Mouse (Mus musculus) right cerebral cortex, adult 2 months (tissue): Measurements from ENCODE around the gene Nrde2.

Experiments used
- DNase-seq, 2 experiments: peaks; one replicate each; pipeline ENCODE4 v3.0.0; 2021 to 2022; ENCODE audit warnings: low spot score in 2 of 2

The Nrde2 gene

GRCm38 (mm10) chr12:100178898-100179440 lies 19.5 kb upstream of the Nrde2 start:
- DNase-seq: no peak

GRCm38 (mm10) chr12:100176469-100177056 lies 17.1 kb upstream of the Nrde2 start:
- DNase-seq: no peak

- no peak for DNase-seq
Observed at GRCm38 (mm10) chr12:100172481-100172880, 13.0 kb upstream of the Nrde2 start.

GRCm38 (mm10) chr12:100167931-100168871 lies 8.7 kb upstream of the Nrde2 start:
- DNase-seq: peak in 1 of 2 experiments; percentile 18

- no peak for DNase-seq
Observed at GRCm38 (mm10) chr12:100167502-100167901, 8.0 kb upstream of the Nrde2 start.

GRCm38 (mm10) chr12:100166939-100167338 lies 7.5 kb upstream of the Nrde2 start:
- DNase-seq: peak in 1 of 2 experiments; percentile 36

GRCm38 (mm10) chr12:100166177-100166576 lies 6.7 kb upstream of the Nrde2 start:
- peak; percentile 69 to 74 for DNase-seq

GRCm38 (mm10) chr12:100164991-100165500 lies 5.6 kb upstream of the Nrde2 start:
- no peak for DNase-seq

- peak in 1 of 2 experiments; percentile 67 for DNase-seq
Observed at GRCm38 (mm10) chr12:100152466-100152865, 7.0 kb downstream of the Nrde2 start.

- no peak for DNase-seq
Observed at GRCm38 (mm10) chr12:100144269-100144668, 15.2 kb downstream of the Nrde2 start.

- DNase-seq: no peak
Observed at GRCm38 (mm10) chr12:100143737-100144136, 15.7 kb downstream of the Nrde2 start.

- no peak for DNase-seq
Observed at GRCm38 (mm10) chr12:100142848-100143523, 16.5 kb downstream of the Nrde2 start.

- no peak for DNase-seq
Observed at GRCm38 (mm10) chr12:100135117-100135516, 24.3 kb downstream of the Nrde2 start.

GRCm38 (mm10) chr12:100134395-100134936 lies 25.0 kb downstream of the Nrde2 start:
- no peak for DNase-seq

- DNase-seq: peak; percentile 74 to 86
Observed at GRCm38 (mm10) chr12:100131655-100132054, 27.8 kb downstream of the Nrde2 start.

- no peak for DNase-seq
Observed at GRCm38 (mm10) chr12:100131167-100131566, 28.3 kb downstream of the Nrde2 start.

GRCm38 (mm10) chr12:100128961-100129360 lies 30.5 kb downstream of the Nrde2 start:
- DNase-seq: no peak

- DNase-seq: no peak
Observed at GRCm38 (mm10) chr12:100128522-100128921, 30.9 kb downstream of the Nrde2 start.

- DNase-seq: peak; percentile 46 to 48
Observed at GRCm38 (mm10) chr12:100127866-100128480, 31.5 kb downstream of the Nrde2 start.

GRCm38 (mm10) chr12:100126968-100127865 lies 32.2 kb downstream of the Nrde2 start:
- DNase-seq: no peak
